Mouse (Mus musculus): ENCODE data around the gene Nudt3. TPM values are rescaled to one million over a fixed set of nuclear protein-coding genes. Genes with fewer than 3 reads are reported as not detected.

Nudt3 gene
- 15.3 and 20.9 TPM in 2 replicates for polyA plus RNA-seq (2012; rRNA removed)
- 10.3 and 10.7 TPM in 2 replicates for polyA plus RNA-seq (2014; fragmentation: Nextera tagmentation; extraction: Ambion mirVana)

- H3K4me3 ChIP-seq (ENCODE audit: insufficient read depth in 1 of 2, low read depth in 2 of 2, low read length in 2 of 2): peak within 1 kb of the TSS; percentile 88 to 98
- WGBS (ENCODE audit: insufficient replicate concordance): 6% methylated on average over 91 of the region's 91 CpGs
- TF ChIP-seq CTCF (IDR thresholded peaks at IDR 0.05; ENCODE audit: low read depth) (peak; percentile 22; the same call in 1 of the 2 replicates), EP300 (IDR thresholded peaks at IDR 0.05; ENCODE audit: low read depth) (no peak)
- H3K36me3 ChIP-seq (replicated peaks; ENCODE audit: control insufficient read depth, insufficient read depth, low read depth): no peaks in the 10 kb centered on the region
- peak within 1 kb of the TSS; percentile 77 for H3K4me2 ChIP-seq (ENCODE audit: low read depth)
- H3K27me3 ChIP-seq (ENCODE audit: control insufficient read depth, insufficient read depth, low read length): no peaks in the 10 kb centered on the region
- H3K9ac ChIP-seq (replicated peaks): peak within 1 kb of the TSS; percentile 76
- DNase-seq (ENCODE audit: low read depth in 3 of 3, low spot score in 3 of 3): peak; percentile 78 to 79 (median 79)
- peak within 1 kb of the TSS; percentile 48 for H3K27ac ChIP-seq
- peak; percentile 90 for ATAC-seq (ENCODE audit: insufficient read depth)
- no peaks in the 10 kb centered on the region for H3K9me3 ChIP-seq (ENCODE audit: control insufficient read depth, low read length)
- peaks cover 0 to 21% of the 10 kb centered on the region in 2 experiments; a peak in 2 of 4 replicates for H3K4me1 ChIP-seq (replicated peaks; ENCODE audit: control insufficient read depth in 2 of 2, insufficient read depth in 2 of 2, low read length in 1 of 2)
These were observed at the start of gene Nudt3 for GRCm38 (mm10) chr17:27623360-27624326. Gene Nudt3 (minus strand): TSS chr17:27623495.

GRCm38 (mm10) chr17:27671720-27672119 is 48.4 kb upstream of the Nudt3 start:
- Histone ChIP-seq H3K4me2 (ENCODE audit: low read depth) (no peak overlapping the region), H3K4me3 (ENCODE audit: insufficient read depth in 1 of 2, low read depth in 2 of 2, low read length in 2 of 2) (no peak overlapping the region), H3K9ac (replicated peaks) (no peak overlapping the region), H3K27ac (no peak overlapping the region), H3K36me3 (replicated peaks; ENCODE audit: control insufficient read depth, insufficient read depth, low read depth) (no peaks in the 10 kb centered on the region), H3K9me3 (ENCODE audit: control insufficient read depth, low read length) (no peaks in the 10 kb centered on the region), H3K27me3 (ENCODE audit: control insufficient read depth, insufficient read depth, low read length) (no peaks in the 10 kb centered on the region), H3K4me1 (replicated peaks; ENCODE audit: control insufficient read depth in 2 of 2, insufficient read depth in 2 of 2, low read length in 1 of 2) (no peaks in the 10 kb centered on the region)
- TF ChIP-seq CTCF (IDR thresholded peaks at IDR 0.05; ENCODE audit: low read depth): no peak
- TF ChIP-seq EP300 (IDR thresholded peaks at IDR 0.05; ENCODE audit: low read depth): no peak
- DNase-seq (ENCODE audit: low read depth in 3 of 3, low spot score in 3 of 3): no peak
- no peak for ATAC-seq (ENCODE audit: insufficient read depth)
- 65% methylated on average over 6 of the region's 6 CpGs for WGBS (ENCODE audit: insufficient replicate concordance)

- DNase-seq (ENCODE audit: low read depth in 3 of 3, low spot score in 3 of 3): no peak
- no peak for ATAC-seq (ENCODE audit: insufficient read depth)
- H3K4me2 ChIP-seq (ENCODE audit: low read depth): no peak overlapping the region
- no peak for TF ChIP-seq EP300 (IDR thresholded peaks at IDR 0.05; ENCODE audit: low read depth)
- TF ChIP-seq CTCF (IDR thresholded peaks at IDR 0.05; ENCODE audit: low read depth): no peak
- 0 out of 4 replicates have a peak, but pooled peaks cover 0 to under 1% of the 10 kb centered on the region in 2 experiments for H3K4me1 ChIP-seq (replicated peaks; ENCODE audit: control insufficient read depth in 2 of 2, insufficient read depth in 2 of 2, low read length in 1 of 2)
- no peaks in the 10 kb centered on the region for H3K9me3 ChIP-seq (ENCODE audit: control insufficient read depth, low read length)
- no peaks in the 10 kb centered on the region for H3K36me3 ChIP-seq (replicated peaks; ENCODE audit: control insufficient read depth, insufficient read depth, low read depth)
- no peak overlapping the region for H3K4me3 ChIP-seq (ENCODE audit: insufficient read depth in 1 of 2, low read depth in 2 of 2, low read length in 2 of 2)
- no peak overlapping the region for H3K27ac ChIP-seq
- 64% methylated on average over 7 of the region's 7 CpGs for WGBS (ENCODE audit: insufficient replicate concordance)
- peaks cover 34% of the 10 kb centered on the region for H3K27me3 ChIP-seq (ENCODE audit: control insufficient read depth, insufficient read depth, low read length)
- H3K9ac ChIP-seq (replicated peaks): no peak overlapping the region
These were observed 35.5 kb upstream of the Nudt3 start for GRCm38 (mm10) chr17:27658767-27659166.

GRCm38 (mm10) chr17:27657123-27657522 is 33.8 kb upstream of the Nudt3 start:
- no peak overlapping the region for H3K4me2 ChIP-seq (ENCODE audit: low read depth)
- peaks cover 34% of the 10 kb centered on the region for H3K27me3 ChIP-seq (ENCODE audit: control insufficient read depth, insufficient read depth, low read length)
- 42% methylated on average over 8 of the region's 8 CpGs for WGBS (ENCODE audit: insufficient replicate concordance)
- ATAC-seq (ENCODE audit: insufficient read depth) (no peak), DNase-seq (ENCODE audit: low read depth in 3 of 3, low spot score in 3 of 3) (no peak)
- no peak for TF ChIP-seq EP300 (IDR thresholded peaks at IDR 0.05; ENCODE audit: low read depth)
- TF ChIP-seq CTCF (IDR thresholded peaks at IDR 0.05; ENCODE audit: low read depth): no peak
- peaks cover 0 to 6% of the 10 kb centered on the region in 2 experiments; a peak in 2 of 4 replicates for H3K4me1 ChIP-seq (replicated peaks; ENCODE audit: control insufficient read depth in 2 of 2, insufficient read depth in 2 of 2, low read length in 1 of 2)
- no peaks in the 10 kb centered on the region for H3K9me3 ChIP-seq (ENCODE audit: control insufficient read depth, low read length)
- H3K36me3 ChIP-seq (replicated peaks; ENCODE audit: control insufficient read depth, insufficient read depth, low read depth): no peaks in the 10 kb centered on the region
- H3K9ac ChIP-seq (replicated peaks): no peak overlapping the region
- no peak overlapping the region for H3K4me3 ChIP-seq (ENCODE audit: insufficient read depth in 1 of 2, low read depth in 2 of 2, low read length in 2 of 2)
- no peak overlapping the region for H3K27ac ChIP-seq

- Histone ChIP-seq H3K4me2 (ENCODE audit: low read depth) (no peak overlapping the region), H3K36me3 (replicated peaks; ENCODE audit: control insufficient read depth, insufficient read depth, low read depth) (no peaks in the 10 kb centered on the region), H3K27ac (no peak overlapping the region), H3K4me3 (ENCODE audit: insufficient read depth in 1 of 2, low read depth in 2 of 2, low read length in 2 of 2) (no peak overlapping the region), H3K9me3 (ENCODE audit: control insufficient read depth, low read length) (no peaks in the 10 kb centered on the region), H3K4me1 (replicated peaks; ENCODE audit: control insufficient read depth in 2 of 2, insufficient read depth in 2 of 2, low read length in 1 of 2) (peaks cover 0 to 6% of the 10 kb centered on the region in 2 experiments; a peak in 2 of 4 replicates), H3K9ac (replicated peaks) (no peak overlapping the region), H3K27me3 (ENCODE audit: control insufficient read depth, insufficient read depth, low read length) (peaks cover 34% of the 10 kb centered on the region)
- 2% methylated on average over 5 of the region's 5 CpGs for WGBS (ENCODE audit: insufficient replicate concordance)
- no peak for ATAC-seq (ENCODE audit: insufficient read depth)
- TF ChIP-seq CTCF (IDR thresholded peaks at IDR 0.05; ENCODE audit: low read depth) (no peak), EP300 (IDR thresholded peaks at IDR 0.05; ENCODE audit: low read depth) (no peak)
- no peak for DNase-seq (ENCODE audit: low read depth in 3 of 3, low spot score in 3 of 3)
These were observed 33.1 kb upstream of the Nudt3 start for GRCm38 (mm10) chr17:27656414-27656813.
